Mouse (Mus musculus): ENCODE data around the gene Cwc25. TPM values are rescaled to one million over a fixed set of nuclear protein-coding genes. Genes with fewer than 3 reads are reported as not detected.
A peak's percentile ranks its signal among the peaks of the same experiment; 100 is the strongest.

Cwc25 gene
- polyA plus RNA-seq, 1 experiment from 2014 or later = 18.5 TPM

GRCm38 (mm10) chr11:97776497-97777128 lies 10.3 kb upstream of the Cwc25 start:
- no peak for DNase-seq (ENCODE audit: low spot score)

GRCm38 (mm10) chr11:97775808-97776496 lies 9.6 kb upstream of the Cwc25 start, which contains the start of gene 1700001P01Rik:
Gene 1700001P01Rik (minus strand): TSS chr11:97775918.
- DNase-seq (ENCODE audit: low spot score) = no peak

GRCm38 (mm10) chr11:97775186-97775585 lies 8.8 kb upstream of the Cwc25 start:
- DNase-seq (ENCODE audit: low spot score) = no peak

GRCm38 (mm10) chr11:97771410-97771809 lies 5.1 kb upstream of the Cwc25 start:
- no peak for DNase-seq (ENCODE audit: low spot score)

GRCm38 (mm10) chr11:97769704-97770103 lies 3.3 kb upstream of the Cwc25 start:
- DNase-seq (ENCODE audit: low spot score) = no peak

GRCm38 (mm10) chr11:97761638-97762037 lies 4.7 kb downstream of the Cwc25 start:
- no peak for DNase-seq (ENCODE audit: low spot score)

GRCm38 (mm10) chr11:97758942-97759341 lies 7.4 kb downstream of the Cwc25 start:
- no peak for DNase-seq (ENCODE audit: low spot score)

GRCm38 (mm10) chr11:97758125-97758524 lies 8.2 kb downstream of the Cwc25 start:
- no peak for DNase-seq (ENCODE audit: low spot score)

- DNase-seq (ENCODE audit: low spot score) = no peak
Observed at GRCm38 (mm10) chr11:97753277-97753676, 13.1 kb downstream of the Cwc25 start.

- DNase-seq (ENCODE audit: low spot score) = no peak
Observed at GRCm38 (mm10) chr11:97748496-97748895, 17.9 kb downstream of the Cwc25 start.

- no peak for DNase-seq (ENCODE audit: low spot score)
Observed at GRCm38 (mm10) chr11:97747773-97748172, 18.6 kb downstream of the Cwc25 start.

GRCm38 (mm10) chr11:97745331-97745721 lies 21.0 kb downstream of the Cwc25 start:
- DNase-seq (ENCODE audit: low spot score) = no peak

GRCm38 (mm10) chr11:97744718-97745330 lies 21.5 kb downstream of the Cwc25 start:
- peak; percentile 98 for DNase-seq (ENCODE audit: low spot score)

GRCm38 (mm10) chr11:97744063-97744717 lies 22.2 kb downstream of the Cwc25 start, which contains the start of gene Pip4k2b:
Gene Pip4k2b (minus strand): TSS chr11:97744704.
- no peak for DNase-seq (ENCODE audit: low spot score)

GRCm38 (mm10) chr11:97743423-97743822 lies 22.9 kb downstream of the Cwc25 start:
- DNase-seq (ENCODE audit: low spot score) = peak; percentile 42

- DNase-seq (ENCODE audit: low spot score) = no peak
Observed at GRCm38 (mm10) chr11:97742591-97742990, 23.8 kb downstream of the Cwc25 start.

GRCm38 (mm10) chr11:97742157-97742556 lies 24.2 kb downstream of the Cwc25 start:
- DNase-seq (ENCODE audit: low spot score) = no peak

GRCm38 (mm10) chr11:97740190-97740589 lies 26.2 kb downstream of the Cwc25 start:
- DNase-seq (ENCODE audit: low spot score) = no peak

- no peak for DNase-seq (ENCODE audit: low spot score)
Observed at GRCm38 (mm10) chr11:97739155-97739554, 27.2 kb downstream of the Cwc25 start.

- peak; percentile 42 for DNase-seq (ENCODE audit: low spot score)
Observed at GRCm38 (mm10) chr11:97738703-97739102, 27.7 kb downstream of the Cwc25 start.

GRCm38 (mm10) chr11:97737600-97737999 lies 28.8 kb downstream of the Cwc25 start:
- DNase-seq (ENCODE audit: low spot score) = no peak

GRCm38 (mm10) chr11:97736645-97737044 lies 29.7 kb downstream of the Cwc25 start:
- DNase-seq (ENCODE audit: low spot score) = no peak
